Mouse (Mus musculus): ENCODE measurements at regions not wholly inside any gene's neighbourhood (a gene's known extent, or its start where the extent isn't known, plus 50 kb on each side); places are given as distances from the start of the nearest gene placed in this dataset.
"Not testable (repeated sequence)": the region's sequence is repeated elsewhere in the genome, so short reads cannot be mapped to it uniquely, and the experiment has no call there.

DNA sequence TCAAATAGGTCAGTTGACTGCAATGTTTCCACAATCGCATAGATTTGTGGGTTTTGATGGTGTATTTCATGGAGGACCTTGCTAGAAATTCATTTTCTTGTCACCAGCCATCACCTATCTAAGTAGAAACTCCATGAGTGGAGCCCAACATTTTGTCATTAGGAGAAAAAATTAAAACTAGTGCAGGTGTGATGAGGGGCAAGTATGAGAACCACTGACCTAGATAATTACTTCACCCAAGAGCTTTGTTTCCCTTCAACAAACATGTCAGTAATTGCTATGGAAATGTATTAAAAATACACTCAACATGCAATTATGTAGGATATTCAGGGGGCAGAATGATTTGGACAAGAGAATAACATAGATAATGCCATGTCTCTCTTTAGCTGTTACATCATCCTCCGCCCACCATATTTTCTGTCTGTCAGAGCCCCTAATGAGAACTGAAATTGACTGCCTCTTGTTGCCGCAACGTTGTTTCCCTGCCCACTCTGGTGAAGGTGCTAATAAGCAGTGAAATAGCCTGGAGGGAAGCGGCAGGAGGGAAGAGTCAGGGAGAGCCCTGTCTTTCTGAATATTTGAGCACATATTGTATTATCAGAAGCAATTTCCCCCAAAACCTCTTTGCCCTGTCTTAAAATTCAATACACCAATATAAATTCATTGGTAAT, 589.7 kb downstream of the Brinp3 start:
- no peak for ATAC-seq (ENCODE audit: low FRiP score)
- no peak overlapping the region for H3K27ac ChIP-seq
- no peaks in the 10 kb centered on the region for H3K9me3 ChIP-seq (ENCODE audit: control insufficient read depth, low read length)
- DNase-seq (ENCODE audit: low spot score), result no peak
- no peaks in the 10 kb centered on the region for H3K4me1 ChIP-seq (replicated peaks; ENCODE audit: control insufficient read depth, insufficient read depth, low read length)
- 58% methylated on average over 5 of the region's 5 CpGs for WGBS
- H3K9ac ChIP-seq, result no peak overlapping the region
- H3K27me3 ChIP-seq (ENCODE audit: control insufficient read depth, insufficient read depth, low read length), result no peaks in the 10 kb centered on the region
- H3K36me3 ChIP-seq (replicated peaks; ENCODE audit: control insufficient read depth, insufficient read depth), result no peaks in the 10 kb centered on the region
- H3K4me2 ChIP-seq (replicated peaks), result no peak overlapping the region
- H3K4me3 ChIP-seq (replicated peaks; ENCODE audit: low read length), result no peak overlapping the region

DNA sequence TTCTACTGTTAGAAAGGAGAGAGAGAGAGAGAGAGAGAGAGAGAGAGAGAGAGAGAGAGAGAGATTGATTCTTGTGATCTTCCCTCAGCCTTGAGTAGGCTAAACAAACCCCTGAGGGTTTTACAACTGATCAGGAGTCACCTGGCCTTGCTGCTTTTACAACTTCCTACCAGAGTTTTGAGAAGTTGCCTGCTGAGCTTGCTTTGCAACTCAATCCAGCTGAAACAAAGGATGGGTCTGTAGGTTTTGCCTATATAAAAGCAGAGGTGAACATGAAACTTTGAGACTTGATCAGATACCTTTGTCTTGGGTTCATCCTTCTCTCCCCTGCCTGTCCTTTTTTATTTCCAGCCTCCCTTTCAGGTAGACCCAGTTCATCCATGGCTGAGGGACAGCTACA, 631.0 kb downstream of the Brinp3 start:
- no peak overlapping the region for H3K4me2 ChIP-seq (replicated peaks)
- H3K9ac ChIP-seq, result no peak overlapping the region
- ATAC-seq (ENCODE audit: low FRiP score), result no peak
- no peak overlapping the region for H3K4me3 ChIP-seq (replicated peaks; ENCODE audit: low read length)
- DNase-seq (ENCODE audit: low spot score), result no peak
- H3K9me3 ChIP-seq (ENCODE audit: control insufficient read depth, low read length), result no peaks in the 10 kb centered on the region
- H3K36me3 ChIP-seq (replicated peaks; ENCODE audit: control insufficient read depth, insufficient read depth), result no peaks in the 10 kb centered on the region
- no peak overlapping the region for H3K27ac ChIP-seq
- no peaks in the 10 kb centered on the region for H3K27me3 ChIP-seq (ENCODE audit: control insufficient read depth, insufficient read depth, low read length)
- no peaks in the 10 kb centered on the region for H3K4me1 ChIP-seq (replicated peaks; ENCODE audit: control insufficient read depth, insufficient read depth, low read length)

GRCm38 (mm10) chr1:147138176-147138575, 643.6 kb downstream of the Brinp3 start:
- Histone ChIP-seq H3K4me2 (replicated peaks) (no peak overlapping the region), H3K36me3 (replicated peaks; ENCODE audit: control insufficient read depth, insufficient read depth) (no peaks in the 10 kb centered on the region), H3K4me3 (replicated peaks; ENCODE audit: low read length) (no peak overlapping the region), H3K27ac (no peak overlapping the region), H3K9ac (no peak overlapping the region), H3K27me3 (ENCODE audit: control insufficient read depth, insufficient read depth, low read length) (no peaks in the 10 kb centered on the region), H3K4me1 (replicated peaks; ENCODE audit: control insufficient read depth, insufficient read depth, low read length) (no peaks in the 10 kb centered on the region), H3K9me3 (ENCODE audit: control insufficient read depth, low read length) (no peaks in the 10 kb centered on the region)
- DNase-seq (ENCODE audit: low spot score) (peak; percentile 28), ATAC-seq (ENCODE audit: low FRiP score) (0 out of 2 replicates have a peak, but pooled peaks have one; percentile 53)
- 48% methylated on average over 2 of the region's 2 CpGs for WGBS

- Histone ChIP-seq H3K4me2 (replicated peaks) (no peak overlapping the region), H3K9ac (no peak overlapping the region)
These were observed 680.8 kb downstream of the Brinp3 start for GRCm38 (mm10) chr1:147175350-147175749.

GRCm38 (mm10) chr1:147186799-147187198, 692.2 kb downstream of the Brinp3 start:
- 0 out of 2 replicates have a peak, but pooled peaks cover 4% of the 10 kb centered on the region for H3K4me1 ChIP-seq (replicated peaks; ENCODE audit: control insufficient read depth, insufficient read depth, low read length)
- H3K27ac ChIP-seq, result no peak overlapping the region
- no peak overlapping the region for H3K4me3 ChIP-seq (replicated peaks; ENCODE audit: low read length)
- H3K27me3 ChIP-seq (ENCODE audit: control insufficient read depth, insufficient read depth, low read length), result no peaks in the 10 kb centered on the region
- WGBS, result 63% methylated on average over 1 of the region's 1 CpGs
- no peaks in the 10 kb centered on the region for H3K36me3 ChIP-seq (replicated peaks; ENCODE audit: control insufficient read depth, insufficient read depth)
- no peak overlapping the region for H3K9ac ChIP-seq
- H3K9me3 ChIP-seq (ENCODE audit: control insufficient read depth, low read length), result no peaks in the 10 kb centered on the region
- ATAC-seq (ENCODE audit: low FRiP score), result no peak
- H3K4me2 ChIP-seq (replicated peaks), result no peak overlapping the region
- peak; percentile 38 for DNase-seq (ENCODE audit: low spot score)

More at GRCm38 (mm10) chr1:147175350-147175749, 680.8 kb downstream of the Brinp3 start:
- ATAC-seq (ENCODE audit: low FRiP score), result no peak
- H3K4me3 ChIP-seq (replicated peaks; ENCODE audit: low read length), result no peak overlapping the region
- WGBS, result 79% methylated on average over 1 of the region's 1 CpGs
- H3K4me1 ChIP-seq (replicated peaks; ENCODE audit: control insufficient read depth, insufficient read depth, low read length), result no peaks in the 10 kb centered on the region
- no peaks in the 10 kb centered on the region for H3K27me3 ChIP-seq (ENCODE audit: control insufficient read depth, insufficient read depth, low read length)
- H3K27ac ChIP-seq, result no peak overlapping the region
- no peaks in the 10 kb centered on the region for H3K36me3 ChIP-seq (replicated peaks; ENCODE audit: control insufficient read depth, insufficient read depth)
- DNase-seq (ENCODE audit: low spot score), result no peak
- H3K9me3 ChIP-seq (ENCODE audit: control insufficient read depth, low read length), result no peaks in the 10 kb centered on the region

DNA sequence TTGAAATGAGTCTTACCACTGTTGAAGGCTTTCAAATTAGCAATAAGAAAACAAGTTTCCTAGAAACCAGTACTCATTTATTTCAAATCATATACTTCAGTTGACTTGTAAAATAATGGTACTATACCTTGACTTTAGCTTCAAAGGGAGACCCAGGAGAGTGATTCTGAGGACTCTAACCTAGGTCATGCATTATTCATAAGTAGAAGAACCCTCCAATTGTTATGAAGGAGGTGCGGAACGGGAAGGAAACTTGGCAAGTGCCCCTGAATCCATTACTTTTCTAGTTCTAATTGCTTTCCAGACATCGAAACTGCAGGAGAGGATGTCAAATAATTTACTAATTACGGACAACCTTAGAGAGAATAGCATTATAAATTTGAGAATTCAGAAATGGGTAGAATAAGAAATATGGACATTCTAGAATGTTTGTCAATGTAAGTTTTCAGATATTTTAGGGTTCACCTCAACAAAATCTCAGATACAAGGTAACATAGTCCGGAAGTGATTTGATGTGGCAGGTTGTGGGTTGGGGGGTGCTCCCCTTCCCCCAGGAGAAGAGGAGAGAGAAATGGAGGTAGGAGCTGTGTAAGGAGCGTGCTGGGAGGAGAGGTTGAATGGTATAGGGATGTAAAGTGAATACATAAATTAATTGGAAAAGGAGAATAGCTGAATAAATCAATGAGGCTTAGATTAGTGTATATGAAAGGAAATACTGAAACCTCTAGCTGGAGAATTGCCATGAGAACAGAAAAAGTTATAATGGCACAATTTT, 692.9 kb downstream of the Brinp3 start:
- Histone ChIP-seq H3K27me3 (ENCODE audit: control insufficient read depth, insufficient read depth, low read length) (no peaks in the 10 kb centered on the region), H3K4me3 (replicated peaks; ENCODE audit: low read length) (no peak overlapping the region), H3K36me3 (replicated peaks; ENCODE audit: control insufficient read depth, insufficient read depth) (no peaks in the 10 kb centered on the region), H3K9ac (no peak overlapping the region), H3K9me3 (ENCODE audit: control insufficient read depth, low read length) (no peaks in the 10 kb centered on the region), H3K4me2 (replicated peaks) (no peak overlapping the region), H3K4me1 (replicated peaks; ENCODE audit: control insufficient read depth, insufficient read depth, low read length) (0 out of 2 replicates have a peak, but pooled peaks cover 4% of the 10 kb centered on the region), H3K27ac (no peak overlapping the region)
- WGBS, result 47% methylated on average over 6 of the region's 6 CpGs
- DNase-seq (ENCODE audit: low spot score) (no peak), ATAC-seq (ENCODE audit: low FRiP score) (no peak)

DNA sequence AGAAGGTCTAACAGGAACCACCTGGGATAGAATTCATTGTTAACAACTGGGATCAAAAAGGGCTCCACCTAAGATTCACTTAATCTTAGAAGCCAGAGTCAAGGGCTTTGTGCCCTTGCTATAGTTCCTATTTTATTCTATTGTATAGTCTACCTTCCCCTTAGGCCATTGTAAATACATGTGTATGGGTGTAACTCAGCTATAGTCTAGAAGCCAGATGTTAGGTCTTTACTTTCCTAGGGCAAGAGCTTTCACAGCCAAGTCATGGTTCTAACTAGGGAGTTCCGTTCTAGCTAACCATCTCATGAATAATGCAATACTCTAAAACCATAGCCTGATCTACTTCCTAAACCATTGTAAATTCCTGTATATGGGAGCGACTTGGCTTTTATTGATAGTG, 705.4 kb downstream of the Brinp3 start:
- not testable (repeated sequence) for DNase-seq (ENCODE audit: low spot score); H3K27ac ChIP-seq; H3K36me3 ChIP-seq (replicated peaks; ENCODE audit: control insufficient read depth, insufficient read depth); ATAC-seq (ENCODE audit: low FRiP score); H3K4me1 ChIP-seq (replicated peaks; ENCODE audit: control insufficient read depth, insufficient read depth, low read length); H3K27me3 ChIP-seq (ENCODE audit: control insufficient read depth, insufficient read depth, low read length); H3K4me3 ChIP-seq (replicated peaks; ENCODE audit: low read length); H3K9ac ChIP-seq; H3K4me2 ChIP-seq (replicated peaks); H3K9me3 ChIP-seq (ENCODE audit: control insufficient read depth, low read length)
- 89% methylated on average over 2 of the region's 2 CpGs for WGBS

DNA sequence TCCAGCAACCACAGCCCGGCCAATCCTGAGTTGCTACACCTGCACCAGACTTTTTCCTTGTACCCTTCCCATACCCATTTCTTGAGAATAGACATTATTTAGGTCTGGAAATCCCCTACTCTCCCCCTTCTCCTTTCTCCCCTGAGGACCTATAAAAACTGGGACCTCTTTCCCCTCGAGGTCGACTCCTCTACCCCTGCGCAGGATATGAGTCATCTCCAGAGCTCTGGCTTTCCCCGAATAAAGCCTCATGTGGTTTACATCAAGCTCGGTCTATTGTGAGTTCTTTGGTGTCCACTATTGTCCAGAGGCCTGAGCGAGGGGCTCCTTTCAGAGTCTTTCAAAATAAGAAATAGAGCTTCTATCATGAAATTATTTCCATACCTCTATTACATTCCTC, 720.3 kb downstream of the Brinp3 start:
- not testable (repeated sequence) for H3K36me3 ChIP-seq (replicated peaks; ENCODE audit: control insufficient read depth, insufficient read depth); ATAC-seq (ENCODE audit: low FRiP score); H3K27me3 ChIP-seq (ENCODE audit: control insufficient read depth, insufficient read depth, low read length); H3K4me1 ChIP-seq (replicated peaks; ENCODE audit: control insufficient read depth, insufficient read depth, low read length); DNase-seq (ENCODE audit: low spot score); H3K9ac ChIP-seq; H3K4me2 ChIP-seq (replicated peaks); H3K4me3 ChIP-seq (replicated peaks; ENCODE audit: low read length); H3K9me3 ChIP-seq (ENCODE audit: control insufficient read depth, low read length); H3K27ac ChIP-seq
- 87% methylated on average over 7 of the region's 7 CpGs for WGBS

- no peak for ATAC-seq (ENCODE audit: low FRiP score)
- 67% methylated on average over 2 of the region's 2 CpGs for WGBS
- H3K9ac ChIP-seq, result no peak overlapping the region
- no peaks in the 10 kb centered on the region for H3K36me3 ChIP-seq (replicated peaks; ENCODE audit: control insufficient read depth, insufficient read depth)
- DNase-seq (ENCODE audit: low spot score), result no peak
- H3K4me3 ChIP-seq (replicated peaks; ENCODE audit: low read length), result no peak overlapping the region
- H3K27ac ChIP-seq, result no peak overlapping the region
- no peaks in the 10 kb centered on the region for H3K9me3 ChIP-seq (ENCODE audit: control insufficient read depth, low read length)
- H3K4me1 ChIP-seq (replicated peaks; ENCODE audit: control insufficient read depth, insufficient read depth, low read length), result no peaks in the 10 kb centered on the region
- no peak overlapping the region for H3K4me2 ChIP-seq (replicated peaks)
- no peaks in the 10 kb centered on the region for H3K27me3 ChIP-seq (ENCODE audit: control insufficient read depth, insufficient read depth, low read length)
These were observed 723.4 kb downstream of the Brinp3 start for GRCm38 (mm10) chr1:147217965-147218364.
